Mouse (Mus musculus): ENCODE measurements around the gene Gm10277. TPM values are rescaled to one million over a fixed set of nuclear protein-coding genes. Genes with fewer than 3 reads are reported as not detected.

Gm10277 gene
- polyA plus RNA-seq, 1 experiment from 2014 or later: 0.93 TPM

GRCm38 (mm10) chr11:77783747-77784646 lies 3.5 kb downstream of the Gm10277 start:
- H3K36me3 ChIP-seq (ENCODE audit: control insufficient read depth, insufficient read depth, low read length): no peaks in the 10 kb centered on the region
- no peaks in the 10 kb centered on the region for H3K27me3 ChIP-seq (ENCODE audit: control insufficient read depth, insufficient read depth, low read length)
- DNase-seq (ENCODE audit: low spot score): no peak
- no peak overlapping the region for H3K4me2 ChIP-seq (ENCODE audit: low read depth)
- H3K4me3 ChIP-seq (ENCODE audit: low read depth, low read length): no peak overlapping the region
- H3K27ac ChIP-seq (ENCODE audit: low read depth, low read length): no peak overlapping the region
- peaks cover 16% of the 10 kb centered on the region; the same call in 1 of the 2 replicates for H3K4me1 ChIP-seq (ENCODE audit: control insufficient read depth, insufficient read depth, low read length)
- H3K9ac ChIP-seq (ENCODE audit: low read length): no peak overlapping the region
- 60% methylated on average over 18 of the region's 18 CpGs for WGBS
- no peaks in the 10 kb centered on the region for H3K9me3 ChIP-seq (ENCODE audit: control insufficient read depth, low read length)
- ATAC-seq (ENCODE audit: insufficient read depth, low FRiP score, low TSS enrichment): no peak

- Histone ChIP-seq H3K4me3 (ENCODE audit: low read depth, low read length) (no peak overlapping the region), H3K27me3 (ENCODE audit: control insufficient read depth, insufficient read depth, low read length) (no peaks in the 10 kb centered on the region), H3K27ac (ENCODE audit: low read depth, low read length) (no peak overlapping the region), H3K9me3 (ENCODE audit: control insufficient read depth, low read length) (no peaks in the 10 kb centered on the region), H3K36me3 (ENCODE audit: control insufficient read depth, insufficient read depth, low read length) (no peaks in the 10 kb centered on the region), H3K4me2 (ENCODE audit: low read depth) (no peak overlapping the region), H3K4me1 (ENCODE audit: control insufficient read depth, insufficient read depth, low read length) (peaks cover 16% of the 10 kb centered on the region; the same call in 1 of the 2 replicates), H3K9ac (ENCODE audit: low read length) (no peak overlapping the region)
- WGBS: 72% methylated on average over 10 of the region's 10 CpGs
- ATAC-seq (ENCODE audit: insufficient read depth, low FRiP score, low TSS enrichment) (no peak), DNase-seq (ENCODE audit: low spot score) (no peak)
Observed at GRCm38 (mm10) chr11:77783211-77783746, 4.3 kb downstream of the Gm10277 start.

- Histone ChIP-seq H3K4me3 (ENCODE audit: low read depth, low read length) (no peak overlapping the region), H3K27me3 (ENCODE audit: control insufficient read depth, insufficient read depth, low read length) (no peaks in the 10 kb centered on the region), H3K9me3 (ENCODE audit: control insufficient read depth, low read length) (no peaks in the 10 kb centered on the region), H3K36me3 (ENCODE audit: control insufficient read depth, insufficient read depth, low read length) (peaks cover 4% of the 10 kb centered on the region; the same call in 1 of the 2 replicates), H3K9ac (ENCODE audit: low read length) (no peak overlapping the region), H3K4me1 (ENCODE audit: control insufficient read depth, insufficient read depth, low read length) (peaks cover 16% of the 10 kb centered on the region; the same call in 1 of the 2 replicates), H3K27ac (ENCODE audit: low read depth, low read length) (no peak overlapping the region), H3K4me2 (ENCODE audit: low read depth) (no peak overlapping the region)
- no peak for DNase-seq (ENCODE audit: low spot score)
- no peak for ATAC-seq (ENCODE audit: insufficient read depth, low FRiP score, low TSS enrichment)
- 88% methylated on average over 7 of the region's 7 CpGs for WGBS
Observed at GRCm38 (mm10) chr11:77782104-77782815, 5.3 kb downstream of the Gm10277 start.

GRCm38 (mm10) chr11:77781088-77781487 lies 6.5 kb downstream of the Gm10277 start:
- no peak overlapping the region for H3K9ac ChIP-seq (ENCODE audit: low read length)
- no peaks in the 10 kb centered on the region for H3K27me3 ChIP-seq (ENCODE audit: control insufficient read depth, insufficient read depth, low read length)
- no peak overlapping the region for H3K4me2 ChIP-seq (ENCODE audit: low read depth)
- no peaks in the 10 kb centered on the region for H3K9me3 ChIP-seq (ENCODE audit: control insufficient read depth, low read length)
- H3K4me3 ChIP-seq (ENCODE audit: low read depth, low read length): no peak overlapping the region
- H3K4me1 ChIP-seq (ENCODE audit: control insufficient read depth, insufficient read depth, low read length): peaks cover 14% of the 10 kb centered on the region; the same call in 1 of the 2 replicates
- ATAC-seq (ENCODE audit: insufficient read depth, low FRiP score, low TSS enrichment) (no peak), DNase-seq (ENCODE audit: low spot score) (no peak)
- WGBS: 68% methylated on average over 7 of the region's 7 CpGs
- no peak overlapping the region for H3K27ac ChIP-seq (ENCODE audit: low read depth, low read length)
- peaks cover 4% of the 10 kb centered on the region; the same call in 1 of the 2 replicates for H3K36me3 ChIP-seq (ENCODE audit: control insufficient read depth, insufficient read depth, low read length)

- H3K36me3 ChIP-seq (ENCODE audit: control insufficient read depth, insufficient read depth, low read length): peaks cover 4% of the 10 kb centered on the region; the same call in 1 of the 2 replicates
- ATAC-seq (ENCODE audit: insufficient read depth, low FRiP score, low TSS enrichment) (no peak), DNase-seq (ENCODE audit: low spot score) (no peak)
- H3K27ac ChIP-seq (ENCODE audit: low read depth, low read length): no peak overlapping the region
- no peaks in the 10 kb centered on the region for H3K27me3 ChIP-seq (ENCODE audit: control insufficient read depth, insufficient read depth, low read length)
- H3K4me1 ChIP-seq (ENCODE audit: control insufficient read depth, insufficient read depth, low read length): peaks cover 6% of the 10 kb centered on the region; the same call in 1 of the 2 replicates
- no peak overlapping the region for H3K4me3 ChIP-seq (ENCODE audit: low read depth, low read length)
- no peak overlapping the region for H3K9ac ChIP-seq (ENCODE audit: low read length)
- H3K9me3 ChIP-seq (ENCODE audit: control insufficient read depth, low read length): no peaks in the 10 kb centered on the region
- 75% methylated on average over 1 of the region's 1 CpGs for WGBS
- H3K4me2 ChIP-seq (ENCODE audit: low read depth): no peak overlapping the region
Observed at GRCm38 (mm10) chr11:77779240-77779639, 8.3 kb downstream of the Gm10277 start.

- ATAC-seq (ENCODE audit: insufficient read depth, low FRiP score, low TSS enrichment): no peak
- H3K4me1 ChIP-seq (ENCODE audit: control insufficient read depth, insufficient read depth, low read length): 0 out of 2 replicates have a peak, but pooled peaks cover 3% of the 10 kb centered on the region
Observed at GRCm38 (mm10) chr11:77777937-77778336, 9.6 kb downstream of the Gm10277 start.

GRCm38 (mm10) chr11:77777436-77777835 lies 10.1 kb downstream of the Gm10277 start:
- ATAC-seq (ENCODE audit: insufficient read depth, low FRiP score, low TSS enrichment): no peak
- Histone ChIP-seq H3K36me3 (ENCODE audit: control insufficient read depth, insufficient read depth, low read length) (peaks cover 4% of the 10 kb centered on the region; the same call in 1 of the 2 replicates), H3K9ac (ENCODE audit: low read length) (no peak overlapping the region), H3K4me1 (ENCODE audit: control insufficient read depth, insufficient read depth, low read length) (0 out of 2 replicates have a peak, but pooled peaks cover 3% of the 10 kb centered on the region), H3K27ac (ENCODE audit: low read depth, low read length) (no peak overlapping the region), H3K4me3 (ENCODE audit: low read depth, low read length) (no peak overlapping the region), H3K9me3 (ENCODE audit: control insufficient read depth, low read length) (no peaks in the 10 kb centered on the region), H3K27me3 (ENCODE audit: control insufficient read depth, insufficient read depth, low read length) (no peaks in the 10 kb centered on the region), H3K4me2 (ENCODE audit: low read depth) (no peak overlapping the region)
- no peak for DNase-seq (ENCODE audit: low spot score)
- WGBS: 90% methylated on average over 17 of the region's 17 CpGs

More at GRCm38 (mm10) chr11:77777937-77778336, 9.6 kb downstream of the Gm10277 start:
- no peak overlapping the region for H3K9ac ChIP-seq (ENCODE audit: low read length)
- DNase-seq (ENCODE audit: low spot score): no peak
- H3K36me3 ChIP-seq (ENCODE audit: control insufficient read depth, insufficient read depth, low read length): peaks cover 4% of the 10 kb centered on the region; the same call in 1 of the 2 replicates
- WGBS: 89% methylated on average over 17 of the region's 17 CpGs
- no peak overlapping the region for H3K4me3 ChIP-seq (ENCODE audit: low read depth, low read length)
- H3K9me3 ChIP-seq (ENCODE audit: control insufficient read depth, low read length): no peaks in the 10 kb centered on the region
- no peak overlapping the region for H3K27ac ChIP-seq (ENCODE audit: low read depth, low read length)
- H3K4me2 ChIP-seq (ENCODE audit: low read depth): no peak overlapping the region
- no peaks in the 10 kb centered on the region for H3K27me3 ChIP-seq (ENCODE audit: control insufficient read depth, insufficient read depth, low read length)

GRCm38 (mm10) chr11:77775701-77776400 lies 11.7 kb downstream of the Gm10277 start:
- no peak overlapping the region for H3K9ac ChIP-seq (ENCODE audit: low read length)
- WGBS: 52% methylated on average over 9 of the region's 9 CpGs
- H3K27ac ChIP-seq (ENCODE audit: low read depth, low read length): no peak overlapping the region
- H3K27me3 ChIP-seq (ENCODE audit: control insufficient read depth, insufficient read depth, low read length): no peaks in the 10 kb centered on the region
- no peak overlapping the region for H3K4me2 ChIP-seq (ENCODE audit: low read depth)
- no peak overlapping the region for H3K4me3 ChIP-seq (ENCODE audit: low read depth, low read length)
- H3K4me1 ChIP-seq (ENCODE audit: control insufficient read depth, insufficient read depth, low read length): 0 out of 2 replicates have a peak, but pooled peaks cover 2% of the 10 kb centered on the region
- DNase-seq (ENCODE audit: low spot score) (no peak), ATAC-seq (ENCODE audit: insufficient read depth, low FRiP score, low TSS enrichment) (no peak)
- no peaks in the 10 kb centered on the region for H3K9me3 ChIP-seq (ENCODE audit: control insufficient read depth, low read length)
- peaks cover 4% of the 10 kb centered on the region; the same call in 1 of the 2 replicates for H3K36me3 ChIP-seq (ENCODE audit: control insufficient read depth, insufficient read depth, low read length)
